In the genomic region with DNA sequence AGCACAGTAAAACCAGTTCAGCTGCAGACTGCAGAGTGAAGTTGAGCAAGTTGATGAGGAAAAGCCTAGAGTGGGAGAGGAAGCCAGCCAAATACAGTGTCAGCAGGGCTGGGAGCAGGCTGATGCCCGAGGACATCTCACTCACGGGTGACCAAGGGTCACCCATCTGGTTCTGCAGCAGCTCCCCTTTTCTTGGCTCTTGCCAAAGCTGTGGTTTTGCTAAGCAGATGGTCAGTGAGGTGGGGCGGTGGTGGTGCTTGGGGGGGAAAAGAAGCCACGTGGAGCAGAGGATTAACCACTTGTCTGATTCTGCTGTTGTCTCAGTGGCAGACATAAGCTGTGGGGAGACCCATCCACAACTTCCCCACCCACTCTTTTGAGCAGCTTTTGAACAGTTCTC, we compare ENCODE assay signal across 8 mouse cellular contexts. TPM values are rescaled to one million over a fixed set of nuclear protein-coding genes. Genes with fewer than 3 reads are reported as not detected.
DNase-seq lines count a peak whose midpoint lies in the region; ATAC-seq lines count a peak whose summit lies in the region.

No protein-coding gene starts in this region.

- intact Hi-C loops in gastrocnemius, postnatal 14 days (cut with DNase I; ENCODE audit: low total_unique reads) = no loop called here

- no peaks in the 10 kb centered on the region for H3K36me3 ChIP-seq in forebrain, embryonic 11.5 days (ENCODE audit: control insufficient read depth, insufficient read depth, low read length)
- peaks cover 5% of the 10 kb centered on the region; the same call in 1 of the 2 replicates for H3K36me3 ChIP-seq in forebrain, embryonic 15.5 days
- H3K36me3 ChIP-seq in neural tube, embryonic 11.5 days (ENCODE audit: control insufficient read depth, insufficient read depth, low read length) = no peaks in the 10 kb centered on the region

- H3K4me2 ChIP-seq in forebrain, embryonic 11.5 days (ENCODE audit: low read depth, low read length, severe bottlenecking) = no peak overlapping the region
- no peak overlapping the region for H3K4me2 ChIP-seq in forebrain, embryonic 15.5 days (replicated peaks)
- no peak overlapping the region for H3K4me2 ChIP-seq in neural tube, embryonic 11.5 days (ENCODE audit: low read depth)

- no peak for ATAC-seq in forebrain, embryonic 11.5 days (replicated peaks; ENCODE audit: low FRiP score)
- no peak for ATAC-seq in forebrain, embryonic 15.5 days (replicated peaks)
- ATAC-seq in neural tube, embryonic 11.5 days (ENCODE audit: insufficient read depth, low FRiP score, low TSS enrichment) = no peak
- ATAC-seq in activated CD4-positive, CD25-positive, alpha-beta regulatory T cell, adult 4 months = no peak

- 16% methylated on average over 4 of the region's 4 CpGs for WGBS in forebrain, embryonic 11.5 days
- WGBS in forebrain, embryonic 15.5 days = 29% methylated on average over 4 of the region's 4 CpGs
- 14% methylated on average over 4 of the region's 4 CpGs for WGBS in neural tube, embryonic 11.5 days

- no peak overlapping the region for H3K27ac ChIP-seq in forebrain, embryonic 11.5 days (ENCODE audit: low read depth, low read length)
- no peak overlapping the region for H3K27ac ChIP-seq in forebrain, embryonic 15.5 days (replicated peaks)
- 0 out of 2 replicates have a peak overlapping the region, but pooled peaks have one; percentile 20 for H3K27ac ChIP-seq in neural tube, embryonic 11.5 days (ENCODE audit: low read depth, low read length)

- H3K27me3 ChIP-seq in forebrain, embryonic 11.5 days (ENCODE audit: control insufficient read depth, insufficient read depth, low read length) = no peaks in the 10 kb centered on the region
- no peaks in the 10 kb centered on the region for H3K27me3 ChIP-seq in forebrain, embryonic 15.5 days
- no peaks in the 10 kb centered on the region for H3K27me3 ChIP-seq in neural tube, embryonic 11.5 days (ENCODE audit: control insufficient read depth, insufficient read depth, low read length)

- no peak for DNase-seq in forebrain, embryonic 11.5 days (ENCODE audit: low spot score)
- DNase-seq in neural tube, embryonic 11.5 days (ENCODE audit: low spot score) = no peak
- no peak for DNase-seq in neural tube, embryonic 10.5 days (ENCODE audit: extremely low spot score, low spot score)
- peak; percentile 69 for DNase-seq in gastrocnemius, postnatal 14 days
- DNase-seq in lung, postnatal 4 days = peak; percentile 40 to 81
- DNase-seq in yolk sac, embryonic 10.5 days (ENCODE audit: low spot score) = no peak

- H3K9ac ChIP-seq in forebrain, embryonic 11.5 days (ENCODE audit: low read length) = 0 out of 2 replicates have a peak overlapping the region, but pooled peaks have one; percentile 3
- no peak overlapping the region for H3K9ac ChIP-seq in forebrain, embryonic 15.5 days (replicated peaks)
- no peak overlapping the region for H3K9ac ChIP-seq in neural tube, embryonic 11.5 days (ENCODE audit: low read length)

- H3K4me3 ChIP-seq in forebrain, embryonic 11.5 days (ENCODE audit: low read depth, low read length) = no peak overlapping the region
- no peak overlapping the region for H3K4me3 ChIP-seq in forebrain, embryonic 15.5 days
- no peak overlapping the region for H3K4me3 ChIP-seq in neural tube, embryonic 11.5 days (ENCODE audit: low read depth, low read length)

- peaks cover 3% of the 10 kb centered on the region; the same call in 1 of the 2 replicates for H3K4me1 ChIP-seq in forebrain, embryonic 11.5 days (replicated peaks; ENCODE audit: control insufficient read depth, insufficient read depth, low read length)
- H3K4me1 ChIP-seq in forebrain, embryonic 15.5 days = peaks cover 17% of the 10 kb centered on the region
- H3K4me1 ChIP-seq in neural tube, embryonic 11.5 days (ENCODE audit: control insufficient read depth, insufficient read depth, low read length) = peaks cover 15% of the 10 kb centered on the region; the same call in 1 of the 2 replicates

- H3K9me3 ChIP-seq in forebrain, embryonic 11.5 days (ENCODE audit: control insufficient read depth, low read length) = no peaks in the 10 kb centered on the region
- no peaks in the 10 kb centered on the region for H3K9me3 ChIP-seq in forebrain, embryonic 15.5 days
- H3K9me3 ChIP-seq in neural tube, embryonic 11.5 days (ENCODE audit: control insufficient read depth, low read length) = no peaks in the 10 kb centered on the region

RNA-seq across cellular contexts. Expression of a gene that starts 7.1 kb away (rescaled TPM):
- polyA plus RNA-seq in forebrain, embryonic 11.5 days (2014; fragmentation: Nextera tagmentation; extraction: Ambion mirVana) = 40.9 and 43.8 TPM in 2 replicates
- polyA plus RNA-seq in forebrain, embryonic 15.5 days (2015; fragmentation: Nextera tagmentation; extraction: Ambion mirVana) = 66.3 and 67.3 TPM in 2 replicates
- polyA plus RNA-seq in neural tube, embryonic 11.5 days (2014; fragmentation: Nextera tagmentation; extraction: Ambion mirVana) = 43.5 and 43.7 TPM in 2 replicates
- 10 to 100 TPM; 15.8 to 17.2 TPM for total RNA-seq in gastrocnemius, postnatal 14 days (2021)
- polyA plus RNA-seq in activated CD4-positive, CD25-positive, alpha-beta regulatory T cell, adult 4 months (2017; shearing (Covaris generic)) = 10 to 100 TPM; 19.3 to 21.4 TPM

RNA-seq across cellular contexts. Expression of a gene that starts 21.9 kb away (rescaled TPM):
- 0.95 and 1.1 TPM in 2 replicates for polyA plus RNA-seq in forebrain, embryonic 11.5 days (2014; fragmentation: Nextera tagmentation; extraction: Ambion mirVana)
- 2.3 and 2.7 TPM in 2 replicates for polyA plus RNA-seq in forebrain, embryonic 15.5 days (2015; fragmentation: Nextera tagmentation; extraction: Ambion mirVana)
- polyA plus RNA-seq in neural tube, embryonic 11.5 days (2014; fragmentation: Nextera tagmentation; extraction: Ambion mirVana) = 1.4 and 2.0 TPM in 2 replicates
- under 1 TPM; 0.23 to 0.33 TPM for total RNA-seq in gastrocnemius, postnatal 14 days (2021)
- not detected for polyA plus RNA-seq in activated CD4-positive, CD25-positive, alpha-beta regulatory T cell, adult 4 months (2017; shearing (Covaris generic))

RNA-seq across cellular contexts. Expression of a gene that starts 45.1 kb away (rescaled TPM):
- 200 and 207 TPM in 2 replicates for polyA plus RNA-seq in forebrain, embryonic 11.5 days (2014; fragmentation: Nextera tagmentation; extraction: Ambion mirVana)
- polyA plus RNA-seq in forebrain, embryonic 15.5 days (2015; fragmentation: Nextera tagmentation; extraction: Ambion mirVana) = 201 and 206 TPM in 2 replicates
- polyA plus RNA-seq in neural tube, embryonic 11.5 days (2014; fragmentation: Nextera tagmentation; extraction: Ambion mirVana) = 195 and 198 TPM in 2 replicates
- total RNA-seq in gastrocnemius, postnatal 14 days (2021) = 10 to 100 TPM; 95.7 to 97.3 TPM
- 100 to 1,000 TPM in 1 of 2 experiments, 10 to 100 TPM in 1; 87.7 to 113 TPM for polyA plus RNA-seq in activated CD4-positive, CD25-positive, alpha-beta regulatory T cell, adult 4 months (2017; shearing (Covaris generic))

RNA-seq across cellular contexts. Expression of a gene that starts 55.8 kb away (rescaled TPM):
- 32.3 and 34.8 TPM in 2 replicates for polyA plus RNA-seq in forebrain, embryonic 11.5 days (2014; fragmentation: Nextera tagmentation; extraction: Ambion mirVana)
- polyA plus RNA-seq in forebrain, embryonic 15.5 days (2015; fragmentation: Nextera tagmentation; extraction: Ambion mirVana) = 35.6 and 38.5 TPM in 2 replicates
- polyA plus RNA-seq in neural tube, embryonic 11.5 days (2014; fragmentation: Nextera tagmentation; extraction: Ambion mirVana) = 26.5 and 31.8 TPM in 2 replicates
- total RNA-seq in gastrocnemius, postnatal 14 days (2021) = 10 to 100 TPM in 1 of 2 experiments, 1 to 10 TPM in 1; 9.5 to 10.9 TPM
- 10 to 100 TPM; 27.0 to 39.1 TPM for polyA plus RNA-seq in activated CD4-positive, CD25-positive, alpha-beta regulatory T cell, adult 4 months (2017; shearing (Covaris generic))

Comparison
In these comparisons a context has a peak if more than half of its experiments do, and no peak if none do; other contexts are left out.
1. DNase-seq: peak in gastrocnemius, postnatal 14 days (single experiment) and lung, postnatal 4 days (2 of 2); none in forebrain, embryonic 11.5 days (single experiment), neural tube, embryonic 11.5 days (single experiment), neural tube, embryonic 10.5 days (single experiment) and yolk sac, embryonic 10.5 days (single experiment).